Mouse (Mus musculus) left cerebral cortex, adult 11 months (tissue): ENCODE measurements around the gene Letm1.

Experiments
- DNase-seq: peaks from one replicate; pipeline ENCODE4 v3.0.0; 2022; ENCODE audit warnings: low spot score

The Letm1 gene

GRCm38 (mm10) chr5:33782345-33782998 lies at the start of gene Letm1:
TSS of gene Letm1 (minus strand) at chr5:33782817.
- DNase-seq = peak; percentile 94

DNA sequence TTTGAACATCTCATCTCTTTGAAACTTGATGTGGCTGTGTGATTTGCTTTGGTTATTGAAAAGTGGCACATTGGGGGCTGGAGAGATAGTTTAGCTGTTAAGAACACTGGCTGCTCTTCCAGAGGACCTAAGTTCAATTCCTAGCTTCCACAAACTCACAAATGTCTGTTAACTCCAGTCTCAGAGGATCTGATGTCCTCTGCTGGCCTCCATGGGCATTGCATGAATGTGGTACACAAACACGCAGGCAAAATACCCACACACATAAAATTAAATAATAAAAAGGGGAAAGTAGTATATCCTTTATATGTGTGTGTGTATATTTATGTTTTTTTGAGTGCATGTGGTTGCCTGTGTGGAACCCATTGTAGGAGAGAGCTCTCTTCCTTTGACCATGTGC lies 48.2 kb upstream of the Letm1 start:
- no peak for DNase-seq

DNA sequence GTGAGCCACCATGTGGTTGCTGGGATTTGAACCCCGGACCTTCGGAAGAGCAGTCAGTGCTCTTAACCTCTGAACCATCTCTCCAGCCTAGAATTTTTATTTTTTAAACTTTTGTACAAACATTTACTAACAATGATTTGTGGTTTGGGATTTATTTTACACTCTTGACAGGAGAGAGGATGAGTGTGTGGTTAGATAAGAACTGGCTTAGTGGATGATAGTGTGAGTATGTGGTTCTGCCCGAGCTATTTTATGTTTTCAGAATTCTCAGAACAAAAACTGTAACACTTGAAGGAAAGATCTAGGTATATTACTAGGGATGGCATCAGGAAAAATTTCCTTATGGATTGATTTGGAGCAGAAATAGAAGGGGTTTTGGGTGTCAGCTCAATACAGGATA lies 47.3 kb upstream of the Letm1 start:
- no peak for DNase-seq

DNA sequence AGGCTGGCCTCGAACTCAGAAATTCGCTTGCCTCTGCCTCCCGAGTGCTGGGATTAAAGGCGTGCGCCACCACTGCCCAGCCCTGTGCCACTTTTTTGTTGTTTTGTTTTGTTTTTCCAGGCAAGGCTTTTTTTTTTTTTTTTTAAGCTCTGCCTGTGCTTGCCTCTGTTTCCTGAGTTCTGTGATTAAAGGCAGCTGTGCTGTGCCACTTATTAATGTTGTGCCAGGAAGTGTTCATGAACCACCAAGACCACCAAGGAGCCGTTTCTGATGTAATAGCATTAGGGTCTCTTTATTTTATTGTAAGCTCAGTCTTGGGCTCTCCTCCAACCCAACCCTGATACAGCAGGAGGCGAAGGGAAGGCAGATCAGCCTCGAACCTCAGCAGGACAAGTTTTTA lies 45.5 kb upstream of the Letm1 start:
- no peak for DNase-seq

DNA sequence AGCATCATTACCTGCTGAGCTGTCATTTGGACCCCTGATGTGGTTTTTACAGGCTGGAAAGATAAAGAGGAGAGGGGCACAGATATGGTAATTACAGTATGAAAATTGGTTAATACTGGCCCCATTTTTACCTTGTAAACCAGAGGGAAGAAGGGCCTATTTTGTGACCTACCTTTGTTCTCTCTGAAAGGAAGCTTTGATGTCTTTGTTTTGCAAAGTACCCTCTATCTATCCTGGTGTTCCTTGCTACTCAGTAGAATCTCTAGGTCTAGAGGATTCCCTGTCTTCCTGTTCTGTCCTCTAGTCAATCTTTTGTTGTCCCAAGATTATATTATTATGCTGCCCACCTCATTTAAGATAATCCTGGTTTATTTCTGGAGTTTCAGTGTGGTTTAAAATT lies 43.4 kb upstream of the Letm1 start:
- no peak for DNase-seq

- DNase-seq = no peak
These were observed 39.8 kb upstream of the Letm1 start for GRCm38 (mm10) chr5:33822456-33822855.

GRCm38 (mm10) chr5:33821901-33822427 lies 39.3 kb upstream of the Letm1 start:
- no peak for DNase-seq

DNA sequence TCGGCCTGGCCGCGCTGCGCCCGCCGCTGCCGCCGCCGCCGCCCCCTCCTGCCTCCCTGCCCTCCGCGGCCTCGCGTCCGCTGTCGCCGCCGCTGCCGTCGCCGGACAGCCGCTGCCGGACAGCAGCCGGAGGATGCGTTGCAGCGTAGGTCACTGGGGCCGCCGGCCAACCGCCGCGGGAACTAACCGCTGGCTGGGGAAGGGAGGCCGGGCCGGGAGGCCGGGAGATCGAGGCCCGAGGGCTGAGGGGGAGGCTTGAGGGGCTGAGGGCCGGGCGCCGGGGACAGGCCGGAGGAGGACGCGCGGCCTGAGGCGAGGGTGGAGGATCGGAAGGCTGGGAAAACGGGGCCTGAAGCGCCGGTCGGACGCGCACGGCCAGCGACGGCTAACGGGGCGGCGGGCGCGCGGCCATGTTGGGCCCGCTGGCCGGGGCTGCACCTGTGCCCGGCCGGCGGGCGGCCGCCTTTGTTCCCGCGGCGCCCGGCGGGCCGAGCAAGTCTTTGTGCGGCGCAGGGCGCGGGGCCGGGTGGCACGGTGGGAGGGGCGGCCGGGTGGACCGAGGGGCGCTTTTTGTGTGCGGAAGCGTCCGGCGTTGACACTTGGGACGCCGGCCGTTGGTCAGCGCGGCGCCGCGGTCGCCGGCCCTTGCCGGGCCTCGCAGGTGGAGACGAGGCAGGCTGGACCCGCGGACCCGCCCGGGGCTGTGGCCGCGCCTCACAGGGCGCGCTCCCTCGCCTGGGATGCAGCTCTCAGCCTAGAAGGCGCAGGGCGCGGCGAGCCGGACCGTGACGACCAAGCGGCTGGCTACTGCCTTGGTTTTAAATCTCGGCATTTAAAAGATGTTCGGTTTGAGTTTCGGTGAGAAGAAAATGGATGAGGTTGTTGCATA lies 38.4 kb upstream of the Letm1 start:
- no peak for DNase-seq

- DNase-seq = peak; percentile 90
These were observed 37.5 kb upstream of the Letm1 start, which contains the start of gene Nsd2 for GRCm38 (mm10) chr5:33819876-33820732. TSS of gene Nsd2 (plus strand) at chr5:33820725.

GRCm38 (mm10) chr5:33819141-33819875 lies 36.7 kb upstream of the Letm1 start:
- no peak for DNase-seq

DNA sequence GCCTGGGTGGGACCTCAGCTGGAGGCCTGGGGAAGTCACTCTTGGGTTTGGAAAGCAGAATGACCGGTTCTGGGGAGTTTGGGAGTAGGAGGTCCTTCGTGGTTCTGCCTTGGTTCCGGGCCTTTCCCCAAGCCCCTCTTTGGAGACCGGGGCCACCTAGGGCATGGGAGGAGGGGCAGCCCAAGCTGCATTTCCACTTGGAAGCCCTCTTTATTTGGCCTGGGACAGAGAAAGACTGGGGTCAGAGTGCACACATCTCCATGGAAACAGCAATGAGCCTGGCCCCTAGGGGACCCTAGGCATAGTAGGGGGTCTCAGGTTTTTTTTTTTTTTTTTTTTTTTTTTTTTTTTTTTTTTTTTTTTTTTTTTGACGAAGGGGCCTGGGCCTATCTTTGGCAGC lies 35.5 kb upstream of the Letm1 start:
- DNase-seq = no peak

DNA sequence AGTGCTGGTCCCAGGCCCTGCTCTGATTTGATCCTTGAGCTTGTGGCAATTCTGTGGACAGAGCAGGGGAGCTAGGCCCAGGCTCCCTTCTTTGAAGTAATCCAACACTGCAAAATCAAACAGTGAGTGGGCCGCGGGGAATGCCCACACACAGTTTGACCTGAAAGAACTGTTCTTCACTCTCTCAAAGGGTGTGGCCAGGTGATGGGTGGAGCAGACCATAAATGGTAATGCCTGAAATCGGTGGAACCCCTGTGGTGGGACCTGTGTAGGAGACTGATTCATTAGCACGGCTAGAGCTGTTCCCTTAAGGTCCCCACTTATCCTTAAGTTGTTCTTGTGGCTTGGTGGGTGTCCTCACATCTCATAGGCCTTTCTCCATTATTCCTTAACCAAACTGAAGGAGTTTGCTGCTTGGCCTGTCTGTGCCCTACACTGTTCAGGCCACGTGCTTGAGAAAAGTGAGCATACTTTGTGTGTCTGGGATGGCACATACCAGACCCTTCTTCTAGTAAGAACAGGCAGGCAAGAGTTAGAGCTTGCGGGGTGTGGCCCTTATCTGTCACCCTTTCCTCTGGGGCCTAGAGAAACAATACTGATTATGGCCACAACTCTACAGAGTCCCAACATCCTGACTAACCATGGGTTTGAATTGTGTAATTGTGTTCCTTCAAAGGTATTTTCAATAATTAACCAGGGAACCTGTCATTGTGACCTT lies 33.5 kb upstream of the Letm1 start:
- DNase-seq = no peak

DNA sequence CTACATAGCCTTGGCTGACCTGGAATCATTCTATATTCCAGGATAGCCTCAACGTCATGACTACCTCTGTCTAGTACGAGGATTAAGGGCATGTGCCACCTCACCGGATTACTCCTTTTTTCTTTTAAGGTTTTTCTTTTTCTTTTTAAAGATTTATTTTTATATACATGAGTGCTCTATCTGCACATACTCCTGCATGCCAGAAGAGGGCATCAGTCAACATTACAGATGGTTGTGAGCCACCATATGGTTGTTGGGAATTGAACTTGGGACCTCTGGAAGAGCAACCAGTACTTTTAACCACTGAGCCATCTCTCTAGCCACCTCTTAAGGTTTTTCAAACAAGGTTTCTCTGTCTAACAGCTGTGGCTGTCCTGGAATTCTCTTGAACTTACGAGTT lies 28.9 kb upstream of the Letm1 start:
- DNase-seq = no peak

DNA sequence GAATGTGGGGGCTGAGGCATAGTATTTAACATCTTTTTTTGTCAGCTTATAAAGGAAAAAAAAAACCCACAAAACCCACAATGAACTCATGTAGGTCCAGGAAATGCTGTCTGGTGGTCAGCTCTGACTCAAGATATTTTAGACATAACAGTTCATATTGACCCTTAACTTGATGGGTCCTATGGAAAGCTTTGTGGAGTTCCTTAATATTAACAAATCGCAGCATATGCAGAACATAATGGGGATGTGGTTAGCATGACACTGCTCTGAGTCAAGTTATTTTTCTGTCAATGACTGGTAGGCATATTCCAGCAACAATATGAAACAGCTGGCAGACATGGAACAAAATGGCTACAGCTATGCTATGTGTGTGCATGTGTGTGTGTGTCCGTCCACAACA lies 20.7 kb upstream of the Letm1 start:
- no peak for DNase-seq

DNA sequence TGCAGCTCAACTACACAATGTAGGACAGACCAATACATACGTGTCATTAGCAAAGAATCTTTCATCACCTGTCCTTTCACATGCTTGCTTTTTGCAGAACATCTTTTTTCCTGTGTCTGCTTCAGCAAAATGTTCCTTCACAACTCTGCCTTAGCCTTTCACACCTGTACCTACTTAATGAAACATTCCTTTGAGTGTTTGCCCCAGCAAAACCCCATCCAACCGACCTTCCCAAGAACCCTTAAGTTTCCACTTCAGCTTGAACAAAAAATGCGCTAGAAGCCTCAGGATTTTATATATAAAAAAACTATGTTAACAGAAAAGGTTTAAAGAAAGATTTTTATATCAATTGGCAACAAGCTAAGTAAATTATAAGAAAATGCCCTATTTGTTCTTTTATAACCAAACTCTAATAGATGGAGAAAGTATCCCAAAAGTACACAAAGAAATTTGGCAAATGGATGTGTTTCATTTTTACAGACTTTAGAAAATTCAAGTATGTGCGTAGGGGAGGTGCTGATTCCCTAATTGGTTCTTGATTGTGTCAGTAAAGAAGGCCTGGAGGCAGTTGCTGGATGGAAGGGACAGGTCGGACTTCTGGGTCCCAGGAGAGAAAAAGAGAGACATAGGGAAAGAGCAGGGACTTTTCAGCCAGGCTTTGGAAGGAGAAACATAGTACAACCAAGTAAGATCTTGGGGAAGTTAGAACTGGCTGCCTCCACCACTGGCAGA lies 9.5 kb upstream of the Letm1 start:
- no peak for DNase-seq

GRCm38 (mm10) chr5:33782999-33783390 lies 378 bp upstream of the Letm1 start:
- DNase-seq = no peak

DNA sequence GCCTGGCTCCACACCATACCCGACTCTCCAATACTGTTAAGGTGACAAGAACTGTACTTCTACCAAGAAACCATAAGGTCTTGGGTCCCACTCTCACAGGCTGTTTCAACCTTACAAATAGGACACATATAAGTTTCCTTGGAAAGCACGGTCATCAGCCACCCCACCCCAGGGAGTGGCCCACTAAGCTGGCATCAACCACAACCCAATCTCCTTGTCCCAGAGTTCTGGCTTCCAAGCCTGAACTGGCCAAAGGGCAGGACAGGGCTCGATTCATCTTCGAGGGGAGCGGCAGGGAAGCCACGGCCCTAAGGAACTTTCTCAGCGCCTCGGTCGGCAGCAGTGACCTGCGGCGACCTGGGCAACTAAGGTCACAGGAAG lies 663 bp downstream of the Letm1 start:
- peak; percentile 4 for DNase-seq

DNA sequence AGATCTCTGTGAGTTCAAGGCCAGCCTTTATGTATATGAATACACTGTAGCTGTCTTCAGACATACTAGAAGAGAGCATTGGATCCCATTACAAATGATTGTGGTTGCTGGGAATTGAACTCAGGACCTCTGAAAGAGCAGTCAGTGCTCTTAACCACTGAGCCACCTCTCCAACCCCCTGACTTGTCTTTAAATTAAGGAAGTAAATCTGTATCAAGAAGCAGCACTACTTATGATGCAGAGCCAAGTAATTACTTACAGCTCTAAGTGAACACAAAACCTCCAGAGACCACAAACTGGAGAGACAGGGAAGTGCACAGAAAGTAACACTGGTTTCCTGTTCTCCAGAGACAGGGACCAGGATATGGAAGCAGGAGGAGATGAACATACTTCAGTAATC lies 5.4 kb downstream of the Letm1 start:
- no peak for DNase-seq

DNA sequence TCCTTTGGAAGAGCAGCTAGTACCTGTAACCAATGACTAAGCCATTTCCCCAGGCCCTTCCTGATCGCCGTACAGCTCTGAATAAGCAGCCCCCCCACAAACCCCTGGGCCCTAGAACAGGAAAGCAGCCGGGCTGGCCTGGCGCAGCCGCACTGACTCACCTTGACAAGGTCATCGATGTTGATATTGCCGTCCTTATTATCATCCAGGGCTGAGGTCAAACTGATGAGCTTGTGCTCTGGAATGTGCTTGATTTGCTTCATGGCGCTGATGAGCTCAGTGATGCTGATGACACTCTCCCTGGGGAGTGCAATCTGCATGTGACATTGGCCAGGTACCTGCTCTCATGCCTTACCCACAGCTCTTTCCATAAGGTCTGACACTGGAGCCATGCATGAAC lies 39.1 kb downstream of the Letm1 start:
- no peak for DNase-seq

GRCm38 (mm10) chr5:33740548-33740947 lies 42.1 kb downstream of the Letm1 start:
- no peak for DNase-seq
